Mouse (Mus musculus) E14TG2a.4 (cell line): ENCODE measurements around the gene Canx.

Experiments used
- CTCF ChIP-seq: conservative IDR thresholded peaks from 2 replicates; pipeline ENCODE4 v1.5.1; 2014; ENCODE audit warnings: low read length
- POU5F1 ChIP-seq: IDR thresholded peaks from 2 replicates; pipeline ENCODE4 v1.6.1; 2014; ENCODE audit warnings: low read length, borderline replicate concordance

GRCm38 (mm10) chr11:50280053-50280452 lies 45.4 kb downstream of the Canx start:
- TF ChIP-seq CTCF = no peak
- TF ChIP-seq POU5F1 = no peak; the same call in 1 of the 2 replicates
